Mouse (Mus musculus) kidney, adult 11 months (tissue): Measurements from ENCODE around the gene Prkg1.
"Not testable (repeated sequence)": the region's sequence is repeated elsewhere in the genome, so short reads cannot be mapped to it uniquely, and the experiment has no call there.

ENCODE experiments used
- DNase-seq: peaks from one replicate; pipeline ENCODE4 v3.0.0; 2022

Prkg1 gene

DNA sequence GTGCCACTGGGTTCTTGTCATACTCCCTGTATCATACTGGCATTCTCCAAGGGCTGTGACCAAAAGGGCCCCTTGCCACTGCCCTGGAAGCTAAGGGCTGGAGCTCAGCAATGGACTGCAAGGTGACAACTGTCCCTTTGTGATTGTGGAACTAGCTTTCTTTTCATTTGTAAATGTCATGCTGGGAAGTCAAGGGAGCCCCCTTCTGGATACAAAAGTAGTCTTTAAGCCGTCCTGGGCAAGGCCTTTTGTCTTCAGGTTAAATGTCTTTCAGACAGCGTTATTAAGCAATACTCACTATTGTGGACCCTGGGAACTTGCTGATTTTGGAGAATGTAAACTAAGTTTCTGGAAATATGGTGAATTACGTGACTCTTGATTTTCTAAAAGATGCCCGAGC lies 1211.1 kb downstream of the Prkg1 start:
- DNase-seq: no peak

- DNase-seq: no peak
These were observed 1212.6 kb downstream of the Prkg1 start for GRCm38 (mm10) chr19:30552260-30552659.

DNA sequence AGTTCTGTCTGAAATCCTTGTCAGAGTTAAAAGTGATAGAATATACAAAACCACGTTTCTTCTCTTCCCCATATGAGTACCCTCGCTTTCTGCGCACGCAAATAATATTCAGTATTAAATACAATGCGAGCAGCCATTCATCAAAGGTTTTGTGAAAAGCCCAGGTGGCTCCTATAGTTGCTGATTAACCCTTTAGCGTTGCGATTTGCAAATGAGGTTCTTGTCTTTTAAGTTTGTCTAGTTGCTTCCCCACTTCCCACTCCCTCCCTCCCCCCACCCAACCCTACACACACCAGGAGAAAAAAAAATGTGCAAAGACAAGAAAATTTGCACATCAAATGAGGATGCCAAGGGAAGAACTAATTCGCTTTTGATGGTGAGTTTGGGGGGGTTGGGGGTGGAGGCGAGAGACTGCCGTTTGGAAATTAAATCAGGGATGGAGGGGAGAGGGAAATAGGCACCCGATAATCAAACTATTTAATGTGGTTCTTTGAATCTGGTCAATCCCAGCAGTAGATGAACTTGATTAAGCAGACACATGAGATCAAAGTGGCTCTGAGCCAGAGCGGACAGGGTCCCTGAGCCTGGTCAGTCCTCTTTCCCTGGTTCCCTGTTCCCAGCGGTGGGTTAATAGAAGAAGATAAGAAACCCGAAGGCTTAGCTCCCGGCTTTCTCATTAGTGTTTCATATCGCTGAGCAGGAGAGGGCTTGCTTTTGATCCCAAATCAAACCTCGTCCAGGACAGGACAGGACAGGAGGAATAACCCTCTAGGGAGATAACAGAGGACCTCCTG lies 1214.8 kb downstream of the Prkg1 start:
- no peak for DNase-seq

DNA sequence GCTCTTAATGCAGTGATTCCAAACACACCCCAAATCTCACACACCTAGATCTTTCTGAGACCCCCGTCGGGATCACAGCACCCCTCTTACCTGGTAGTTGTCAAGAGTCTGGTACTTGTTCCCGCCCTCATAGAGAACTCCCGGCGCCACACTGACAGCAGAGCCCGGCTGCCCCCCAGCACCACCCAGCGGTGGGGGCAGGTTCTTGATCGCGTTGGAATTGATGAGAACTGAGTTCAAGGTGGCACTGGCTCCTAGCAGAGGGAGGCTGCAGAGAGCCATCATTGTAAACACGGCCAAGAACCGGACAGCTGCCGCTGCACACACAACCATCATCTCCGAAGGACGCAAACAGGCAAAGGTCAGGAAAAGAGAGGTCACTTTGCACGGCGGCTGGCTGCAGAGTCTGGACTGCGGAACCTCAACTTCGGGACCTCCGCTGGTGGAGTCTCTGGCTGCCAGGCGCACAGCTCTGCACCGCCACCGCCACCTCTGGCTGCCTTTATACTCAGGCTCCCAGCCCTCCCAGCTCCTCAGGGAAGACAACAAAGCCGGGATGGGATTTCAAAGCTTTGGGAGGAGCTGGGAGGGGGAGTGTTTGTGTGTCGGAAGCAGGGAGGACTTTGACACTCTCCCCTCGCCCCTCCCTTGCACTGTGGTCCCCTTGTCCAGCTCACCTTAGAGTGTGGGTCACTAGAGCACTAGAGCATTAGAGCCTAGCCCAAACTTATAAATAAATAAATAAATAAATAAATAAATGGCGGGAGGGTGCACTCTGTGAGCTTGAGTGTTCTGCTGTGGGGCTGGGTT lies 1215.6 kb downstream of the Prkg1 start, which contains the start of gene Dkk1:
Gene Dkk1, minus strand, starts transcription at position 622 of the 810 bp plus-strand sequence.
- DNase-seq: peak; percentile 8

GRCm38 (mm10) chr19:30548411-30549043 lies 1216.3 kb downstream of the Prkg1 start:
- DNase-seq: no peak

DNA sequence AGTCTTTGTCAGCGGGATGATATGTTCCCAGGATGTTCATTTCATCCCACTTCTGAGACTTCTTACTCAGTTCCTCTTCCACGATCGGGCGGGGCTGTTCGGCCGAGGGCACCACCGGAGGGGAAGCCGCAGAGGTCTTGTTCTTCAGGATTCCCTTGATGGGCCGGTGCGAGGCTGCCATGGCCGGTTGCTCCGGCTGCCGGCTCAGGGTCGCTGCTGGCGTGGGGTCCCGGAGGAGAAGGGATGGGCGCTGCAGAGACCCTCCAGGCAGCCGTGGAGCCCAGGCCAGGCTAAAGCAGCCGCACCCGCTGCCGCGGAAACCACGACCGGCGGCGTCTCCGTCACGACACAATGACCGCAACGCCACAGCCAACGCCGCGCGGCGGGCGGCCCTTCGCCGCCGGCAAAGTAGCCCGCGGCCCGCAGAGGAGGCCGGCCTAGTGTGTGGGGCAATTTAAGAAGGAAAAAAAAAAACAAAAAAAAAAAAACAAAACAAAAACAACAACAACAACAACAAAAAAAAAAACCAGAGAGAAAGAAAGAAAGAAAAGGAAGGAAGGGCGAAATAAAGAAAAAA lies 1225.4 kb downstream of the Prkg1 start:
- not testable (repeated sequence) for DNase-seq

DNA sequence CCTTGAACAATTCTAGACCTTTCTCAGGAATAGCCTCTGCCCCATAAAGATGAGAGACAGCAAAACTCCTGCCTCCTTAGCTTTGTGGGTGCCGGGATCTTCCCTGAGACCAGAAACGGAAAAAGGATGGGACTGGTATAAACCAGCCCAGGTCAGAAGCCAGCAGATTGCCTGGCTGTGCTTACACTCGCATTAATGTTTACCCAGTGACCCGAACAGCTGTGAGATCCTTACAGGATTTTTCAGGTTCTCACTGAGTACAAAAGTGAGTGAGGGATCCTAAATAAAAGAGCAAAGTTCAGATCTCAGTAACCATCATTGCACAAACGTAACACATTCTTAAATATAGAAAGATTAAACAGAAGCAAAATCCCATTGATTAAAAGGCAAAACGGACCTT lies 1248.1 kb downstream of the Prkg1 start:
- peak; percentile 71 for DNase-seq
